Mouse (Mus musculus): ENCODE data around the gene Scgb2b15. TPM values are rescaled to one million over a fixed set of nuclear protein-coding genes. Genes with fewer than 3 reads are reported as not detected.

Scgb2b15 gene
- not detected for polyA plus RNA-seq (2017; shearing (Covaris generic))

DNA sequence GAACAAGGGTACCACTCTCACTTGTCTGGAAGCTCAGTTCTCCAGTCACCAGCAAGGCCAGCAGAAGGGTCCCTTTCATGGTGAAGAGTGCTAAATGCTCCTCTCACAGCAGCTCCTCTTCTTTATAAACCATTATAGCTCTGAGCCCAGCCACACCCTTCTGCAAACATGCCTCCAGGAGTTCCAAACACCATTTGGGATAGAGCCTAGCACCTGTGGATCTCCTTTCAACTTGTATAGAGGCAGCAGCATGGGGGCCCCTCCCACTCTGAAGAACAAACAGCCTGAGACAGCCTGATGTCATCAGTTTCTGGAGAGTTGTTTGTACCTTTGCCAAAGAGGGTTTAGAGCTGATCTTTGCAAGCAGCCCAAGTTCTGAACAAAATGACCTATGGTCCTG is at the start of gene Scgb2b15:
Scgb2b15 (minus strand) TSS at position 101 of the 400 bp plus-strand sequence.

GRCm38 (mm10) chr7:32836254-32836653 is 6.8 kb upstream of the Scgb2b15 start, which contains the start of gene Scgb1b15:
Scgb1b15 (plus strand) TSS chr7:32836554.

Other genes with a start within 250 kb of the Scgb2b15 start
- gene Scgb1b15, start 6.9 kb upstream of the Scgb2b15 start, polyA plus RNA-seq (2017; shearing (Covaris generic)): not detected
- gene Scgb2b17, start 226.9 kb upstream of the Scgb2b15 start, polyA plus RNA-seq (2017; shearing (Covaris generic)): not detected
- gene Scgb1b17, start 233.8 kb upstream of the Scgb2b15 start, polyA plus RNA-seq (2017; shearing (Covaris generic)): not detected

Measured in activated CD4-positive, CD25-positive, alpha-beta regulatory T cell, adult 9 weeks (primary cell).